Mouse (Mus musculus) stomach, adult 2 months (tissue): Measurements from ENCODE around the gene Tfip11. TPM values are rescaled to one million over a fixed set of nuclear protein-coding genes. Genes with fewer than 3 reads are reported as not detected.

ENCODE experiments used
- polyA plus RNA-seq: library from polyadenylated mRNA; depleted of rRNA; stranded (reverse); fragments of >200 nt; gene quantifications from 2 replicates; pipeline ENCODE4 v1.2.3, GENCODE M21; 2012; rRNA removed

Gene Tfip11
- polyA plus RNA-seq = 13.6 and 14.5 TPM in 2 replicates

GRCm38 (mm10) chr5:112325546-112326445 is at the start of gene Tfip11:
Tfip11 (plus strand) TSS chr5:112326358.

DNA sequence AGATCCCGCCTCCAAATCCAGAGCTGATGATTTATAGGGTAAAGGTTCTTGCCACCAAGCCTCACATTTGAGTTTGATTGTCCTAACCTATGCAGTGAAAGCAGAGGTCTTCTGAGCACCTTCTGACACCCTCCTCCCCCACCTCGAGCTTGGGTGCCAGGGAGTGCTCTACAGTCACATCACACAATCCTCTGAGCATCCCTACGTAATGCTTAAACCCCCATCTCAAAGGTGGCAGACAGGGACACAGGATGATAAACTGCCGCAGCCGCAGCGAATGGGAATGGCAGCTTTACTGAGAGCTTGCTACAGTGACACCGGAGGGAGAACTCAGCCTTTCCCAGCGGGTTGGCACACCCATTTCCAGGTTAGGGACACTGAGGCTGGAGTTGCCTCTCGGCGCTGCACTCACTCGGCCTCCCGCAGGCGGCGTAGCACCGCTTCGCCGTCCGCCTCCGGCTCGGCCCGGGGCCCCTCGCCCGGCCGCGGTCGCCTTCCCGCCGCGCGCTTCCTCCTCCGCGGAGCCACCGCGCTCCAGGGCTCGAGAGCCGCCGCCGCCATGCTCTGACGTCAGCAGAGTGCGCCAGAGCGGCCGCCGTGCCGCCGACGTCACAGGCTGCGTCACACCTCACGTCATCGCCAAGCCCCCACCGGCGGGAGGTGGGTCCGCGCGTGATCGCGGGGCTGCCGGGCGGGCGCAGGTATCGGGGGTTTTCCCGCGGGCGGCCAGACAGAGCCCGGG is 16.5 kb downstream of the Tfip11 start, which contains the start of the genes Srrd and Hps4:
Srrd (minus strand) TSS at position 578 of the 742 bp plus-strand sequence.
Hps4 (plus strand) TSS at position 621 of the 742 bp plus-strand sequence.

DNA sequence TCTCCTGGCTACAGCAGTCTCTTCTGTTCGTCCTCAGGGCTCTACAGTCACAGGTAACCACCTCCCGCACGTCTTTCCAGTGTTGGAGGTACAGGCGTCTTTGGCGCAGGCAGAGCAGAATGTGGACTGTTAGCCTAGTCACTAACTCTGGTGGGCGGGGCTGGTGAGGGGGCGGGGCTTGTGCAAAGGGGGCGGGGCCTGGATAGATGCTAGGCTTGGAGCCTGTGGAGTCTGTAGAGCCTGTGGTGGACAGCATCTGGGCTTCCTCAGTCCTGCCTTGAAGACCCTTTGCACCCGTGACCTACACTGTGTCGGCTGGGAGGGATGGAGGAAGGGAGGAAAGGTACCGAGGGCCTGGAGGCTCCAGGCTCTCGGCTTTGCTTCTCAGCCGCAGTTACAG is 29.8 kb downstream of the Tfip11 start, which contains the start of gene Gm6583:
Gm6583 (minus strand) TSS at position 124 of the 400 bp plus-strand sequence.

Other genes starting within 250 kb of the Tfip11 start
- 0.14 and 0.41 TPM in 2 replicates for gene Cryba4, start 73.8 kb upstream of the Tfip11 start, polyA plus RNA-seq
- gene Crybb1, start 70.5 kb upstream of the Tfip11 start, polyA plus RNA-seq = 0.23 TPM in 1 of 2 replicates, not detected in the other
- gene Tpst2, start 49.7 kb upstream of the Tfip11 start, polyA plus RNA-seq = 13.9 and 20.8 TPM in 2 replicates
- gene Srrd, start 16.7 kb downstream of the Tfip11 start, polyA plus RNA-seq = 17.3 and 20.5 TPM in 2 replicates
- 21.6 and 30.6 TPM in 2 replicates for gene Hps4, start 16.7 kb downstream of the Tfip11 start, polyA plus RNA-seq
- gene Gm6583, start 29.7 kb downstream of the Tfip11 start, polyA plus RNA-seq = not detected in 2 replicates
- 1.3 and 1.4 TPM in 2 replicates for gene Asphd2, start 68.5 kb downstream of the Tfip11 start, polyA plus RNA-seq
- gene Gm6588, start 123.1 kb downstream of the Tfip11 start, polyA plus RNA-seq = not detected in 2 replicates